8 mouse cellular contexts compared by ENCODE assay signal in the genomic region with DNA sequence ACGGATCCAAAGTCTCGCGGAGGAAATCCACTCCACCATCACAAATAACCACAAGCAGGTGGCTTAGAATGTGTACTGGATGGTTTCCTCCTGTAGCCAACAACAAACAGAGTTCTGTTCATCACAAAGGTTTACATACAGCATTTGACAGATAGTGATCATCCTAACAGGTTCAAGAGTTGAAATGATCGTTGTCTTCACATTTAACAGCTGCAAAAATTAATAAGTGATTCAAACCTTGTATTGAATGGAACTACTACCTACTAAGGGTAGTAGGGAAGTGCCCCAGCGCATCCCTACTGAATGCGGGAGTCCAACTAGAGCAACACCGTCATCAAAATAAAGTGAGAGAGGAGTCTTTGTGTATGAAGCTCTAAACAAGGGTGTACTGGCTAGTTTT. TPM values are rescaled to one million over a fixed set of nuclear protein-coding genes. Genes with fewer than 3 reads are reported as not detected.
DNase-seq lines count a peak whose midpoint lies in the region; ATAC-seq lines count a peak whose summit lies in the region.

TSS of gene Sub1 (minus strand) at position 101 of the 400 bp plus-strand sequence.

- H3K9ac ChIP-seq in hindbrain, embryonic 16.5 days (ENCODE audit: low read depth, low read length) = peak within 1 kb of the TSS; percentile 97

- peaks cover 23% of the 10 kb centered on the region for H3K4me1 ChIP-seq in hindbrain, embryonic 16.5 days (ENCODE audit: control insufficient read depth, insufficient read depth, low read depth, low read length)

- H3K4me3 ChIP-seq in hindbrain, embryonic 16.5 days (ENCODE audit: low read length) = peak within 1 kb of the TSS; percentile 99

- no peaks in the 10 kb centered on the region for H3K9me3 ChIP-seq in hindbrain, embryonic 16.5 days (ENCODE audit: control insufficient read depth, low read length)

- no peaks in the 10 kb centered on the region; the same call in 1 of the 2 replicates for H3K36me3 ChIP-seq in hindbrain, embryonic 16.5 days (ENCODE audit: control insufficient read depth, insufficient read depth, low read length)

- 95% methylated on average over 7 of the region's 7 CpGs for WGBS in hindbrain, embryonic 16.5 days

- peak within 1 kb of the TSS; percentile 85 for H3K27ac ChIP-seq in hindbrain, embryonic 16.5 days (ENCODE audit: low read depth, low read length)

- H3K4me2 ChIP-seq in hindbrain, embryonic 16.5 days (ENCODE audit: low read length) = peak within 1 kb of the TSS; percentile 37

- no peaks in the 10 kb centered on the region for H3K27me3 ChIP-seq in hindbrain, embryonic 16.5 days (replicated peaks; ENCODE audit: control insufficient read depth, insufficient read depth, low read length)

- no peak for ATAC-seq in hindbrain, embryonic 16.5 days
- no peak for ATAC-seq in megakaryocyte, adult 5-6 weeks (ENCODE audit: poor library complexity, severe bottlenecking)

- DNase-seq in frontal cortex, adult 2 months (ENCODE audit: extremely low spot score in 1 of 2, low spot score in 1 of 2) = no peak
- no peak for DNase-seq in frontal cortex, postnatal 36 days (ENCODE audit: low spot score in 2 of 2)
- no peak for DNase-seq in adrenal gland, adult 2 months
- no peak for DNase-seq in gastrocnemius, adult 18-20 months (ENCODE audit: low spot score)
- no peak for DNase-seq in embryo, embryonic 9.5 days (ENCODE audit: extremely low spot score)
- no peak for DNase-seq in embryo, embryonic 11 days

RNA-seq across cellular contexts. Expression of gene Sub1, which starts in this region (rescaled TPM):
- polyA plus RNA-seq in frontal cortex, adult 2 months (2012; rRNA removed) = 225 and 234 TPM in 2 replicates
- total RNA-seq in adrenal gland, adult 2 months (2021) = 100 to 1,000 TPM; 175 to 199 TPM
- polyA plus RNA-seq in adrenal gland, adult 2 months (2012; rRNA removed) = 0.47 and 0.56 TPM in 2 replicates
- total RNA-seq in gastrocnemius, adult 18-20 months (2021) = 100 to 1,000 TPM in 1 of 2 experiments, 10 to 100 TPM in 1; 85.1 to 119 TPM
- 474 and 502 TPM in 2 replicates for polyA plus RNA-seq in hindbrain, embryonic 16.5 days (2015; fragmentation: Nextera tagmentation; extraction: Ambion mirVana)
- total RNA-seq in megakaryocyte, adult 5-6 weeks (2015) = 639 and 700 TPM in 2 replicates
- 625 and 748 TPM in 2 replicates for total RNA-seq in megakaryocyte, adult 5-6 weeks (2017)

Comparison
In these comparisons a context has a peak if more than half of its experiments do, and no peak if none do; other contexts are left out.
1. RNA of gene Sub1 (polyA plus RNA-seq): 474 to 502 TPM in hindbrain, embryonic 16.5 days and 225 to 234 TPM in frontal cortex, adult 2 months; 0.47 to 0.56 TPM in adrenal gland, adult 2 months; every median in the first group is over 100 times any median in the second.